Mouse (Mus musculus): ENCODE measurements around the gene Asxl1.

The Asxl1 gene

GRCm38 (mm10) chr2:153345454-153346220 lies at the start of gene Asxl1:
Gene Asxl1 (plus strand): TSS chr2:153345829.
- peak; percentile 98 for DNase-seq

GRCm38 (mm10) chr2:153297771-153298170 lies 47.9 kb upstream of the Asxl1 start:
- DNase-seq: no peak

DNA sequence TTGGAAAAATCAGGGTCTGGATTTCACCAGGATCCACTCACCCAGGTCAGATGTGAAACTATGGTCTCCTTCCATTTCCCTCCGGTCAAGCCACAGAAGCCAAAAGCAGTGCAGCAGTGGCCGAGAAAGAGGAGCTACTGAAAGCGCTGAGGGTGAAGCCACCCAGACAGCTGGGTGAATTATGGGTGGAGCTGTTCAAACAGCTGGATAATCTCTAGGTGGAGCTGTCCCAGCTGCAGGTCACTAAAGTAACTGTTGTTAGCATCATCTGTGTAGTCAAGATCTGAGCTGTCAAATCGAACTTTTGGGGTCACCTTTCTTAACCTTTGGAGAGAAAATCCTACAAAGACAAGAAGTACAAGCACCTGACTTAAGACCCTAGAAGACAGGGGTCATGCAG lies 47.2 kb upstream of the Asxl1 start:
- no peak for DNase-seq

- peak; percentile 23 for DNase-seq
Measured at GRCm38 (mm10) chr2:153298863-153299262, 46.8 kb upstream of the Asxl1 start.

- DNase-seq: no peak
Measured at GRCm38 (mm10) chr2:153301123-153301522, 44.5 kb upstream of the Asxl1 start.

DNA sequence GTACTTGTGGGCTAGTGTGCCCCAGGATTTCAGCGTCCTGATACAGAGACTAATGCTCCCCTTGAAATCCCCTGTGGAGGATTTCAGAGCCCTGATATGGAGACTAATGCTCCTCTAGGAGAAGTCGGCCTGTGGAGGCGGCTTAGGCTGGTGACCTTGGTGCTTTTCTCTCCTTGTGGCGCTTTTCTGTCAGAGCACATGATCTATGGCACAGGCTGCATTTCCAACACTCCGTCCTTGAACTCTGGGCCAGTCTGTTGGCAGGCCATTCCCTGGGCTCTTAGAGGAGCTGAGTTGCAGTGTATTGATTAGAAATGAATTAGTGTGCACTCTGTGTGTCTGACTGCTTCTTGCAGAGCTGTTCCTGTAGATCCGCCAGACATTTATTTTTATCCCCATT lies 40.4 kb upstream of the Asxl1 start:
- peak; percentile 16 for DNase-seq

- DNase-seq: no peak
Measured at GRCm38 (mm10) chr2:153308586-153308985, 37.0 kb upstream of the Asxl1 start.

- DNase-seq: no peak
Measured at GRCm38 (mm10) chr2:153309106-153309505, 36.5 kb upstream of the Asxl1 start.

DNA sequence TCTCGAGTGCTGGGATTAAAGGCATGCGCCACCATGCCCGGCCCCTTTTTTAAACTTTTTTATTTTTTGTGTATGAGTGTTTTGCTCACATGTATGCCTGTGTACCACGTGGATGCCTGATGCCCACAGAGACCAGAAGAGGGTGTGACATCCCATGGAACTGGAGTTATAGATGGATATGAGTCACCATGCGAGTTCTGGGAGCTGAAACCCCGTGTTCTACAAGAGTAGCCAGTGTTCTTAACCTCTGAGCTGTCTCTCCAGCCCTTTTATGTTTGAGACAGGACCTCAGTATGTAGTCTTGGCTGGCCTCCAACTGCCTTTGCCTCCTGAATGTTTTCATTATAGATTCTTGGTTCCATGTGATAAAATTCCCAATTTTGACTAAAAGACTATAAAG lies 35.4 kb upstream of the Asxl1 start:
- peak; percentile 19 for DNase-seq

GRCm38 (mm10) chr2:153312884-153313283 lies 32.7 kb upstream of the Asxl1 start:
- no peak for DNase-seq

GRCm38 (mm10) chr2:153318408-153318807 lies 27.2 kb upstream of the Asxl1 start:
- DNase-seq: no peak

- peak; percentile 38 for DNase-seq
Measured at GRCm38 (mm10) chr2:153319036-153319643, 26.5 kb upstream of the Asxl1 start.

DNA sequence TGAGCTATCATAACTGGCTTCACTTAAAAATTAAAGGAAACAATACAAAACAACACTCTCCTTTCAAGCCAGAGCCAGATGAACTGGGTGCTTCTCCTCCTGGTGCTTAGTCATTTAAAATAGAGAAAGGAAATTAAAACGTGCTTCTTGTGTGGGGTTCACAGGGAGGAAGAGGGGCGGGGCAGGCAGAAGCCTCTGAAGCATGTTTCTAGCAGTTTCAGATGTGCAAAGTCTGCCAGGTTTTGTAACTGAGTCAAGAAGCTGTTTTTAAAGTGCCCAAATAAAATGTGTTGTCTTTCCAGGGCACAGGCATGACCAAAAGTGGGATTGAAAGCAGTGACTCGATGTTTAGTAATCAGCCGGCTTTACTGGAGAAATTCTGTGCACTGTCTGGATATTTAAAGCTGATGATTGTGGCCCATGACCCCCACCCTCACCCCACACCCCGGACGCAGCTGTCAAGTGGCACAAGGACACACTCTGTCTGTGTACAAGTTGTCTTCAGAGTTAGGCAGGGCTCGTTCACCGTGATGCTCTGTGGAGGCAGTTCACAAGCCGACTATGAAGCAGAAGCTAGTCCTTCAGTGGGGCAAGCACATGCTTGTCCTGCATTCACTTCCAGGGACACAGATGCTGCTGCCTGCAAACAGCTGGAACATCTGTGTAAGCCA lies 19.8 kb upstream of the Asxl1 start:
- no peak for DNase-seq

DNA sequence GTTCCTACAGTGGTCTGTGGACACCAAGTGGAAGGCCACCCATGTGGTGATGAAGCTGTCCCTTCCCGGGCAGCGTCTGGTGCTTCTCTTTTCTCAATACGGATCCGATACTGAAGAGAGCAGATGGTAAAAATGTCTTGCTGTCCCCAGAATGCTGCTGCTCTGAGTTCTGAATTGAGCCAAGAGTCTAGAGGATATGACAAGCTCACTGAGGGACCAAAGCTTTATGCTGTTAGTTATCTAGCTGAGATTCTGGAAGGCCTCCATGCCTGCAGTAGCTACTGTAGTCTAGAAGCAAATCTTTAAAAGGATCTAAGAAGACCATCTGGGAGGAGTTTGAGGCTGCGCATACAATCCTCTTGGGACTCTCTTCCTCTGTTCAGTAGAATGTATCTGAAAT lies 13.4 kb upstream of the Asxl1 start:
- no peak for DNase-seq

DNA sequence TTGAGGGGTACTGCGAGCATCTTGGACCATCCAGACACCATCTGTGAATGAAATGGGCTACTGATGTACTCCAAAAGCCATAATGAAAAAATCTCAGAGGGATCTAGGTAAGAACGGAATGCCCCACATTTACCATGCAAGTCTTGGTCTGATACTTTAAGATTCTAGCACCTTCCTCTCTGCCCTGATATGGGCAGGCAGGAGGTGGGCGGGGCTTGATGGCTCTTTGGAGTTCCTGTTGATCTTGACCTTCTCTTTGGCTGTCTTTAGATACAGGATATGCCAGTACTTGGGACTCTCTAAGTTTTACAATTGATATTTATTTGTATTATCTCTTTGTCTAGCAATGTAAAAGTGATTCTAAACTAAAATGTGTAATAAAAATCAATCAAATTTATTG lies 12.6 kb upstream of the Asxl1 start:
- DNase-seq: no peak

DNA sequence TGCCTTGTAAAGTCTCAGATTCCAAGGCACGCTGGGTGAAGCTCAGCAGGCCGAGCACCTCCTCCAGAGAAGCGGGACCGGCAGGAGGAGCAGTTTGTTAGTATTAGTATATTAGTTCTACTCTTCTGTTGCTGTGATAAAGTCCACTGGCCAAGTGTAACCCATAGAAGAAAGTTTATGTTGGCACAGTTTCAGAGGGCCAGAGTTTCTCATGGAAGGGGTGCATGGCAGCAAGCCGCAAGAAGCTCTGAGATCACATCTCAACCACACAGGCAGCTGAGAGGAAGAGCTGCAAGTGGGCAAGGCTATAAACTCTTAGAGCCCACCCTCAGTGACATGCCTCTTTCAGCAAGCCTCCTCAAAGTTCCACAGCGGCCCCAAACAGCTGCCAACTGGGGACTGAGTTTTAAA lies 11.8 kb upstream of the Asxl1 start:
- peak; percentile 69 for DNase-seq

DNA sequence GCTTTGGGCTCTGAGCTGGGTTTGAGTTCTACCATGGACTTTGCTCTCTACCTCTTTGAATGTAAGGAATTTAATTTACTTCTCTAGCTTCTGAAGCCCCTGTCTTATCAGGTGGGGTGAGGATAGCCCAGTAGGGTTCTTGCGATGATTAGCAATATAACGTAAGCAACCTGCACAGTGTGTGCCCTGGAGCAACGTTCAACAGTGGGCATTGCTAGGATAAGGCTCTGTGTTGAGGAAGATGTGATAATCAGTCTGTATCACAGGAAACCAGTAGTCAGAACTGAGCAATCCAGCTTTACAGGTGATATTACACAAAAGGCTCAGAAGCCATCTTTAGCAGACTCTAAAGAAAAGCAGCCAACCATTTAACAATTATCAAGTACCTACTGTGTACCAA lies 11.3 kb upstream of the Asxl1 start:
- no peak for DNase-seq

GRCm38 (mm10) chr2:153336117-153336516 lies 9.5 kb upstream of the Asxl1 start:
- no peak for DNase-seq

DNA sequence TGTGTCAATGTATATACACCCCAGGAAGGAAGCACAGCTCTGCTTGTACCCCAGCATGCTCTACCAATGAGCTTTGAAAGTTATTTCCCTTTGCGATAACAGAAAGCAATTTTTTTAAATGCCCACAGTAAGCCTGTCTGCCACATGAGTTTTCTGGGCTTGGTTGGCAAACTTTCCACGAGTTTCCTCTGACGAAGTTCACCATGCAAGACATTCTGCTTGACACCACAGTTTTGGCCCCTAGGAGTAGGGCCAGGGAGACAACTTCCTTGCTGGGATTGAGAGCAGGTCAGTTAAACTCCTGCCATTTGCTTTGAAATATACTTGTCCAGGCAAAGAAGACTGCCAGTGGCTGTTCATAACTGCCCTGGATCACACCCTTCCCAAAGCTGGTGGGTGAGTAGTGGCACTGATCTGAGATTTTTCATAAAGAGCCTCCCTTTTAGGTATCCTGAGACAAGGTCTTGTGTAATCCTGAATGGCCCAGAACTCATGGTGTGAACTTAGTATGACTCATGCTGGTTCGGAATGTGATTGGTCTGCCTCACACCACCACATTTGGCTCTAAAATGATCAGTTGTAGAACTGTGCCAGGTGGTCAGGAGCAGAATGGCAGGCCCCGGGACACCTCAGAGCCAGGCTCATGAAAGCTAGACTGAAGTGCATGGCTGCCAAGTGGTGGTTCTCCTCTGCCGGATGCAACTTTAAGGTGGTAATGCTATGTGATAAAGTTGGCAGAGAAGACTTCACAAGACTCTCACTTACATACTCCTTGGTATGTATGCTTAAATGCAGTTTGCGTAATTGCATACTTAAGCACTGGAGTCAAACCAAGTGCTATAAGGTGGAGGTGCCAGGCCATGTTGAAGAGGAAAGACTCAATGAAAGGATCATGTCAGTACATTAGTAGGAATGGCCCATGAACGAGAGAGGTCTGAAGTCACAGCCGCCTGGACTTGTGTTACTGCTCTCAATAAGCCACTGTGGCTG lies 7.0 kb upstream of the Asxl1 start:
- no peak for DNase-seq

DNA sequence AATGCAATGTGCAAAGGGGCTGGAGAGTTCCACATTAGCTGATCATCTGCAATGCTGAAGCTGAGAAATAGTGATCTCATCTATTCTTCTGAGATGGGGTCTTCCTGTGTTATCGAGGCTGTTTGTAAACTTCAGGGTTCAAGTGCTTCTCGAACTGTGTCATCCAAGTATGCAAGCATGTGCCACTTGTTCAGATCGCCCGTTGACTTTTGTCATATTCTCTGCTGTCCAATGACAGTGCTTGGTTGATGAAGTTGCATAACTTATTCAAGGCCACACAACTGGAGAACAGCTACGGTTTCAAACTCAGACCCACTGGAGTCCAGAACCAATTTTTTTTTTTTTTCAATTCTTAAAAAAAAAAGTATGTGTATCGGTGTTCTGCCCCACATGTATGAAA lies 3.5 kb upstream of the Asxl1 start:
- DNase-seq: no peak

GRCm38 (mm10) chr2:153342602-153343001 lies 3.0 kb upstream of the Asxl1 start:
- DNase-seq: no peak

GRCm38 (mm10) chr2:153343191-153343590 lies 2.4 kb upstream of the Asxl1 start:
- no peak for DNase-seq

GRCm38 (mm10) chr2:153345071-153345453 lies 567 bp upstream of the Asxl1 start:
- no peak for DNase-seq

Measured in kidney, postnatal 14 days (tissue).